Mouse (Mus musculus) forebrain, embryonic 11.5 days (tissue): ENCODE measurements around the gene Ctcfl. TPM values are rescaled to one million over a fixed set of nuclear protein-coding genes. Genes with fewer than 3 reads are reported as not detected.

Source experiments
- ATAC-seq: fragments of 200-750 bp; cut with Nextera tagmentation; replicated peaks from 2 replicates; pipeline ENCODE4 v1.8.0; 2017; ENCODE audit warnings: moderate TSS enrichment; ENCODE audit not compliant: low FRiP score
- DNase-seq: peaks from one replicate; pipeline ENCODE4 v3.0.0-alpha.2; 2017; ENCODE audit warnings: low spot score
- H3K27ac ChIP-seq: fragments of 300-500 bp; sonication (generic); 2 replicates; pipeline ENCODE4 v1.5.1; 2014; ENCODE audit warnings: low read depth, low read length
- H3K27me3 ChIP-seq: fragments of 300-500 bp; sonication (generic); 2 replicates; pipeline ENCODE4 v1.6.1; 2014; ENCODE audit warnings: mild to moderate bottlenecking, low read length, mixed read lengths; ENCODE audit not compliant: control insufficient read depth, insufficient read depth
- H3K36me3 ChIP-seq: fragments of 300-500 bp; sonication (generic); 2 replicates; pipeline ENCODE4 v1.6.1; 2014; ENCODE audit warnings: mild to moderate bottlenecking, low read length, moderate library complexity, mixed read lengths; ENCODE audit not compliant: control insufficient read depth, insufficient read depth
- H3K4me1 ChIP-seq: fragments of 300-500 bp; sonication (generic); replicated peaks from 2 replicates; pipeline ENCODE4 v1.6.1; 2014; ENCODE audit warnings: low read length, mixed read lengths; ENCODE audit not compliant: control insufficient read depth, insufficient read depth
- H3K4me2 ChIP-seq: fragments of 300-500 bp; sonication (generic); 2 replicates; pipeline ENCODE4 v1.6.1; 2014; ENCODE audit warnings: low read depth, mild to moderate bottlenecking, low read length, moderate library complexity, mixed read lengths; ENCODE audit not compliant: severe bottlenecking
- H3K4me3 ChIP-seq: fragments of 300-500 bp; sonication (generic); 2 replicates; pipeline ENCODE4 v1.5.1; 2014; ENCODE audit warnings: low read depth, low read length
- H3K9ac ChIP-seq: fragments of 300-500 bp; sonication (generic); 2 replicates; pipeline ENCODE4 v1.6.1; 2014; ENCODE audit warnings: low read length
- H3K9me3 ChIP-seq: fragments of 300-500 bp; sonication (generic); 2 replicates; pipeline ENCODE4 v1.6.1; 2016; ENCODE audit warnings: low read length, mixed read lengths; ENCODE audit not compliant: control insufficient read depth
- WGBS: fragments of 180-500 bp; shearing (Covaris S2); extraction: QIAGEN DNeasy Blood & Tissue Kit; methylation state at CpG from one replicate; pipeline ENCODE4 v1.1.7; 2014; 5-methylcytosine and 5-hydroxymethylcytosine counted together
- polyA plus RNA-seq: library from polyadenylated mRNA; unstranded; fragments of >200 nt; fragmentation: Nextera tagmentation; extraction: Ambion mirVana; gene quantifications from 2 replicates; pipeline ENCODE4 v1.2.1, GENCODE M21; 2014

Gene Ctcfl
- polyA plus RNA-seq, 1 experiment from 2014 or later = not detected

GRCm38 (mm10) chr2:173064864-173065263 is 54.5 kb downstream of the Ctcfl start:
- Histone ChIP-seq H3K9me3 (no peaks in the 10 kb centered on the region), H3K4me3 (no peak overlapping the region), H3K9ac (no peak overlapping the region), H3K27me3 (no peaks in the 10 kb centered on the region), H3K36me3 (no peaks in the 10 kb centered on the region), H3K4me1 (no peaks in the 10 kb centered on the region), H3K4me2 (no peak overlapping the region), H3K27ac (no peak overlapping the region)
- WGBS = 93% methylated on average over 2 of the region's 2 CpGs
- ATAC-seq = no peak
- no peak for DNase-seq

- H3K4me2 ChIP-seq = no peak overlapping the region
- peaks cover 3% of the 10 kb centered on the region; the same call in 1 of the 2 replicates for H3K4me1 ChIP-seq
- no peak overlapping the region for H3K4me3 ChIP-seq
- H3K27ac ChIP-seq = no peak overlapping the region
- H3K27me3 ChIP-seq = no peaks in the 10 kb centered on the region
- no peaks in the 10 kb centered on the region for H3K9me3 ChIP-seq
- no peak overlapping the region for H3K9ac ChIP-seq
- ATAC-seq (no peak), DNase-seq (no peak)
- 89% methylated on average over 1 of the region's 1 CpGs for WGBS
- H3K36me3 ChIP-seq = no peaks in the 10 kb centered on the region
These were observed 56.1 kb downstream of the Ctcfl start for GRCm38 (mm10) chr2:173063219-173063618.

GRCm38 (mm10) chr2:173061443-173062351 is 57.6 kb downstream of the Ctcfl start:
- WGBS = 75% methylated on average over 15 of the region's 15 CpGs
- no peak overlapping the region for H3K4me2 ChIP-seq
- H3K27ac ChIP-seq = no peak overlapping the region
- no peaks in the 10 kb centered on the region for H3K9me3 ChIP-seq
- no peak overlapping the region for H3K9ac ChIP-seq
- no peaks in the 10 kb centered on the region for H3K27me3 ChIP-seq
- ATAC-seq = no peak
- DNase-seq = no peak
- no peak overlapping the region for H3K4me3 ChIP-seq
- H3K36me3 ChIP-seq = no peaks in the 10 kb centered on the region
- H3K4me1 ChIP-seq = peaks cover 4% of the 10 kb centered on the region; the same call in 1 of the 2 replicates

GRCm38 (mm10) chr2:173060450-173060849 is 58.9 kb downstream of the Ctcfl start:
- ATAC-seq (no peak), DNase-seq (no peak)
- WGBS = 93% methylated on average over 9 of the region's 9 CpGs
- Histone ChIP-seq H3K9ac (no peak overlapping the region), H3K9me3 (no peaks in the 10 kb centered on the region), H3K4me3 (no peak overlapping the region), H3K4me2 (no peak overlapping the region), H3K4me1 (peaks cover 4% of the 10 kb centered on the region; the same call in 1 of the 2 replicates), H3K27ac (no peak overlapping the region), H3K36me3 (no peaks in the 10 kb centered on the region), H3K27me3 (no peaks in the 10 kb centered on the region)

GRCm38 (mm10) chr2:173058263-173058662 is 61.1 kb downstream of the Ctcfl start:
- 39% methylated on average over 11 of the region's 11 CpGs for WGBS
- Histone ChIP-seq H3K27me3 (no peaks in the 10 kb centered on the region), H3K4me1 (peaks cover 4% of the 10 kb centered on the region; the same call in 1 of the 2 replicates), H3K27ac (no peak overlapping the region), H3K4me3 (no peak overlapping the region), H3K36me3 (no peaks in the 10 kb centered on the region), H3K9ac (no peak overlapping the region), H3K9me3 (no peaks in the 10 kb centered on the region), H3K4me2 (no peak overlapping the region)
- DNase-seq = no peak
- no peak for ATAC-seq

- H3K27me3 ChIP-seq = no peaks in the 10 kb centered on the region
- no peak overlapping the region for H3K4me2 ChIP-seq
- no peaks in the 10 kb centered on the region for H3K9me3 ChIP-seq
- H3K9ac ChIP-seq = no peak overlapping the region
- ATAC-seq (no peak), DNase-seq (no peak)
- peaks cover 4% of the 10 kb centered on the region; the same call in 1 of the 2 replicates for H3K4me1 ChIP-seq
- no peak overlapping the region for H3K27ac ChIP-seq
- H3K4me3 ChIP-seq = no peak overlapping the region
- 78% methylated on average over 10 of the region's 10 CpGs for whole genome bisulfite sequencing
- no peaks in the 10 kb centered on the region for H3K36me3 ChIP-seq
These were observed 61.7 kb downstream of the Ctcfl start for GRCm38 (mm10) chr2:173057623-173058022.

GRCm38 (mm10) chr2:173056882-173057315 is 62.4 kb downstream of the Ctcfl start:
- Histone ChIP-seq H3K4me3 (no peak overlapping the region), H3K36me3 (no peaks in the 10 kb centered on the region), H3K27ac (no peak overlapping the region), H3K27me3 (no peaks in the 10 kb centered on the region), H3K4me2 (no peak overlapping the region), H3K4me1 (peaks cover 4% of the 10 kb centered on the region; the same call in 1 of the 2 replicates), H3K9me3 (no peaks in the 10 kb centered on the region), H3K9ac (no peak overlapping the region)
- ATAC-seq = no peak
- 77% methylated on average over 11 of the region's 11 CpGs for WGBS
- no peak for DNase-seq

GRCm38 (mm10) chr2:173056303-173056881 is 62.9 kb downstream of the Ctcfl start:
- Histone ChIP-seq H3K27me3 (no peaks in the 10 kb centered on the region), H3K4me3 (no peak overlapping the region), H3K27ac (no peak overlapping the region), H3K9me3 (no peaks in the 10 kb centered on the region), H3K9ac (no peak overlapping the region), H3K4me2 (no peak overlapping the region), H3K36me3 (no peaks in the 10 kb centered on the region), H3K4me1 (peaks cover 4% of the 10 kb centered on the region; the same call in 1 of the 2 replicates)
- ATAC-seq = no peak
- 81% methylated on average over 10 of the region's 10 CpGs for WGBS
- no peak for DNase-seq
